Comparison of ENCODE assay signal across 8 mouse cellular contexts in the genomic region with DNA sequence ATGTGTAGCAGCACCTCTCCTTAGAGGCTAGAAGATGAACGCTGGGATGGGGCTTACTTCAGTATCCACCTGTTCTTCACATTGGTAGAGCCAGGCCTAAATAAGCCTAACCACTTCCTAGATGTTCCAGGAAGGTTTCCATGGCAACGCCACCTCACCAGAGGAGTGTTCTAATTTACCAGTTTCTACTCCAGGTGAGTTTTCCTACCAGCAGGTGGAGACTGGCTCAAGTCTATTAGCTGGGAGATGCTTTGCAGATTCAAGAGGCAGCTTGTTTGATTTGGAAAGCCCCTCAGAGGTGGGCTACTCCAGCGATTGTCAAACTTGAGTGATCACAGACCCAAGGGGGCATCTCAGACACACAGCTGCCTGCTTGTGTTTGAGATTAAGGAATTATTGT.
DNase-seq lines count a peak whose midpoint lies in the region; ATAC-seq and TF ChIP-seq lines count a peak whose summit lies in the region.

No protein-coding gene starts in this region.

- TF ChIP-seq EP300 in liver, postnatal 0 days (IDR thresholded peaks at IDR 0.05; ENCODE audit: low read depth) = no peak

- TF ChIP-seq CTCF in liver, postnatal 0 days (IDR thresholded peaks at IDR 0.05; ENCODE audit: low read depth) = peak; percentile 20; the same call in 1 of the 2 replicates

- no peaks in the 10 kb centered on the region for H3K27me3 ChIP-seq in liver, postnatal 0 days (ENCODE audit: insufficient read depth, low read length)
- no peaks in the 10 kb centered on the region for H3K27me3 ChIP-seq in liver, embryonic 11.5 days (replicated peaks; ENCODE audit: control insufficient read depth, insufficient read depth, low read length)

- no peak overlapping the region for H3K27ac ChIP-seq in liver, postnatal 0 days (ENCODE audit: low read depth)
- H3K27ac ChIP-seq in liver, embryonic 11.5 days (ENCODE audit: low read depth, low read length) = no peak overlapping the region

- H3K9ac ChIP-seq in liver, postnatal 0 days (replicated peaks) = no peak overlapping the region
- no peak overlapping the region for H3K9ac ChIP-seq in liver, embryonic 11.5 days (ENCODE audit: low read depth, low read length)

- ATAC-seq in liver, postnatal 0 days = no peak
- no peak for ATAC-seq in liver, embryonic 11.5 days (replicated peaks; ENCODE audit: low FRiP score)

- no peak for DNase-seq in liver, postnatal 0 days
- DNase-seq in liver, embryonic 11.5 days (ENCODE audit: low spot score) = no peak
- peak; percentile 14 to 41 for DNase-seq in cerebellum, postnatal 25 days
- DNase-seq in kidney, adult 8-10 months = peak; percentile 12 to 13
- DNase-seq in lung, postnatal 36 days = peak; percentile 59
- DNase-seq in T-cell, adult 2 months (ENCODE audit: low spot score) = no peak
- DNase-seq in thymus, postnatal 4 days = no peak
- no peak for DNase-seq in thymus, adult 18-20 months

- H3K4me2 ChIP-seq in liver, postnatal 0 days (ENCODE audit: low read depth, low read length) = no peak overlapping the region
- H3K4me2 ChIP-seq in liver, embryonic 11.5 days = no peak overlapping the region

- H3K36me3 ChIP-seq in liver, postnatal 0 days (replicated peaks; ENCODE audit: insufficient read depth, low read length) = no peaks in the 10 kb centered on the region
- H3K36me3 ChIP-seq in liver, embryonic 11.5 days (ENCODE audit: control insufficient read depth, insufficient read depth, low read length) = no peaks in the 10 kb centered on the region

- 50% methylated on average over 3 of the region's 3 CpGs for WGBS in liver, postnatal 0 days (ENCODE audit: insufficient replicate concordance)
- 58% methylated on average over 3 of the region's 3 CpGs for WGBS in liver, embryonic 11.5 days

- no peaks in the 10 kb centered on the region for H3K4me1 ChIP-seq in liver, postnatal 0 days (ENCODE audit: insufficient read depth)
- no peaks in the 10 kb centered on the region for H3K4me1 ChIP-seq in liver, embryonic 11.5 days (replicated peaks; ENCODE audit: control insufficient read depth, insufficient read depth, low read length)

- no peak overlapping the region for H3K4me3 ChIP-seq in liver, postnatal 0 days (ENCODE audit: low read depth, low read length)
- H3K4me3 ChIP-seq in liver, embryonic 11.5 days (ENCODE audit: low read depth, low read length) = no peak overlapping the region

- no peaks in the 10 kb centered on the region for H3K9me3 ChIP-seq in liver, postnatal 0 days (ENCODE audit: low read length)
- no peaks in the 10 kb centered on the region for H3K9me3 ChIP-seq in liver, embryonic 11.5 days (ENCODE audit: control insufficient read depth, low read length)

Comparison
In these comparisons a context has a peak if more than half of its experiments do, and no peak if none do; other contexts are left out.
1. DNase-seq: peak in cerebellum, postnatal 25 days (2 of 2), kidney, adult 8-10 months (2 of 2) and lung, postnatal 36 days (single experiment); none in liver, postnatal 0 days (single experiment), liver, embryonic 11.5 days (single experiment), T-cell, adult 2 months (single experiment), thymus, postnatal 4 days (single experiment) and thymus, adult 18-20 months (0 of 2).